Mouse (Mus musculus): ENCODE results near the gene Ptprd.

The Ptprd gene

DNA sequence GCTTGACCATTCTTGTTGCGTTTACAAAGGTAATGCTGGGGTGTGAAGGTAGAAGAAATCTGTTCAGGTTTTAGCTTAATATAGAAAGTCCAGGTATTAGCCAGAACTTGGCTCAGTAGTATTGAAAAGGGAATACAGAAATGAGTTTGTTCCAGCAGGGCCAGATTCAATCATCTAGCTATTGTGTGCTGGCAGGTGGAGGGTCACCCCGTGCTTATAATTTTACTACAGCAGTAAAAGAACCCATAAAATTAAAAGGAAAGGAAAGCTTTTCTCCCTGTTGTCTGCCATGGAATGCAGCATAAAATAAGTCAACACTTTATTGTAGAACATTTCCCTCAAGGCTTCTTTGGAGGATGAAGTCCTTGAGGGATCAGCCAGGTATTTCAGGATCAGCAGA is 1558.8 kb downstream of the Ptprd start:
- no peak for DNase-seq (ENCODE audit: low spot score in 2 of 2)

DNA sequence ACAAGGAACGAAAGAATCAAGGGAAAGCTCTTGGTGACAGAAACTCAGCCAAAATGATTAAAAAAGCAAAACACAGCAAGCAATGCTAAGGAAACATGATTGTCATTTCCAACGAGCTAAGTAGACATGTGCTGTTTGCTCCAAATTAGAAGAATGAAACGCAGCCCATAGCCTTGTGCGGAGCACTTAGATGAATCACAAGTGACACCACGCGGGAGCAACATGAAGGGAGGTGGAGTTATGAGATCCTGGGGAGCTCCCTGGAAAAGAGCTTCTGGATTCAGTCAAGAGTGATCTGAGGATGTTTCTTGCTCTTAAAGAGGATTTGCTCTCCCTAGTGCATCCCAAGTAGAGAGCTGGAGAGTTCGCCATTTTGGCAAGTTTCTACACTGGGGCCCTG is 1590.0 kb downstream of the Ptprd start:
- DNase-seq (ENCODE audit: low spot score in 2 of 2), result no peak

- DNase-seq (ENCODE audit: low spot score in 2 of 2), result no peak
Measured at GRCm38 (mm10) chr4:76616614-76617013, 1595.1 kb downstream of the Ptprd start.

DNA sequence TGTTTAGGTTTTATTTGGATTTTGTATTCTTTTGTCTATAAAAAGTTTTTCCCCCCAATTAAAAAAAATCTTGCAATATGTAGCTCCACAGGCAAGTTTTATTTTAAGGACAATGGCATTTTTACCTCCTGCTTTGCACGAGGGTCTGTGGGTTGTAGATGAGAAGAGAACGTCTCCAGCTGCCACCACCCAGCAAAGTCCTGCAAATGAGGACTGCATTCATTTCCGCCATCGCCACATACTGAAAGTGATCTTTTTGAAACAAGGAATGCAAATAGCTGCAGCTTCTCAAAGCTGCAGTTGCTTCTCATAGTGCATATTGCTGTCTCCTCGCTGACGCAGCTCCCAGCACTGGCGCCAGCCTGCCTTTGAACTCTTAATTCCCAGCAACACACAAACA is 1603.5 kb downstream of the Ptprd start:
- DNase-seq (ENCODE audit: low spot score in 2 of 2), result no peak

GRCm38 (mm10) chr4:76606808-76607207 is 1605.0 kb downstream of the Ptprd start:
- DNase-seq (ENCODE audit: low spot score in 2 of 2), result no peak

DNA sequence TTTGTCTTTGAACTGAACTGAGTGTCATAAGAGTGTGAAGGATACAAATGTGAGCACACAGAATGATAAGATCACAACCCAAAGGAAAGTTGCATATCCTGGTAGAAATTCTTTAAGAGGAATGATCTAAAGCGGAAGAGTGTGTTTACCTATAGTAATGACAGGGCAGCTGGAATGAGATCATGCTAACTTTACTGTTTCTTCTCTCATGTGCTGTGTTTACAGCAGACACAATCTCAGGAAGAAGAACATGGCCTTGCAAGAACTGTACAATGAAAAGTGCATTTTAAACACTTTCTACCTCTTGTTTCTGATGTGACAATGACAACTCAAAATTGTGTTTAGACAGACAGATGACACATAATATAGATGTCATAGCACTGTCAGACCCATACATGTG is 1621.0 kb downstream of the Ptprd start:
- DNase-seq (ENCODE audit: low spot score in 2 of 2), result no peak

- DNase-seq (ENCODE audit: low spot score in 2 of 2), result no peak
Measured at GRCm38 (mm10) chr4:76583025-76583424, 1628.7 kb downstream of the Ptprd start.

- DNase-seq (ENCODE audit: low spot score in 2 of 2), result no peak
Measured at GRCm38 (mm10) chr4:76566006-76566405, 1645.8 kb downstream of the Ptprd start.

GRCm38 (mm10) chr4:76541769-76542168 is 1670.0 kb downstream of the Ptprd start:
- no peak for DNase-seq (ENCODE audit: low spot score in 2 of 2)

- DNase-seq (ENCODE audit: low spot score in 2 of 2), result no peak
Measured at GRCm38 (mm10) chr4:76532926-76533325, 1678.8 kb downstream of the Ptprd start.

DNA sequence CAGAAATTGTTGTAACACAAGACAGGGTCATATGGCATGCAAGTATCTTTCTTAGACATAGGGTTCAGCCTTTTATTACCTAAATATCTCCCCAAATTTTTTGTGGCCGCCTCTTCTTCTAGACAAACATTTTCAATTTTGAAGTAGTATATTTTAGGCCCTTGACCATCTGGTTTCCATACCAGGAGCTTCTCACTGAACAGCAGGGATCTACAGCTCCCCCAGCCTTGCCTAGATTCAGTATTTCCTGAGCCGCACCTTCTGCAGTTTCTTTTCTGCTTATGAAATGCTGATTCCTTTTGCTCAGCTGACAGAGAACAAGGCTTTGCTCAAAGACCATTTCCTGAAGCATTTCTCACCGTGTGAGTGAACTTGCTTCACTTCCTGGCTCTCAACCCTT is 1686.5 kb downstream of the Ptprd start:
- no peak for DNase-seq (ENCODE audit: low spot score in 2 of 2)

- DNase-seq (ENCODE audit: low spot score in 2 of 2), result no peak
Measured at GRCm38 (mm10) chr4:76503279-76503601, 1708.5 kb downstream of the Ptprd start.

GRCm38 (mm10) chr4:76502575-76503278 is 1709.0 kb downstream of the Ptprd start:
- no peak for DNase-seq (ENCODE audit: low spot score in 2 of 2)

- DNase-seq (ENCODE audit: low spot score in 2 of 2), result no peak
Measured at GRCm38 (mm10) chr4:76485848-76486247, 1725.9 kb downstream of the Ptprd start.

DNA sequence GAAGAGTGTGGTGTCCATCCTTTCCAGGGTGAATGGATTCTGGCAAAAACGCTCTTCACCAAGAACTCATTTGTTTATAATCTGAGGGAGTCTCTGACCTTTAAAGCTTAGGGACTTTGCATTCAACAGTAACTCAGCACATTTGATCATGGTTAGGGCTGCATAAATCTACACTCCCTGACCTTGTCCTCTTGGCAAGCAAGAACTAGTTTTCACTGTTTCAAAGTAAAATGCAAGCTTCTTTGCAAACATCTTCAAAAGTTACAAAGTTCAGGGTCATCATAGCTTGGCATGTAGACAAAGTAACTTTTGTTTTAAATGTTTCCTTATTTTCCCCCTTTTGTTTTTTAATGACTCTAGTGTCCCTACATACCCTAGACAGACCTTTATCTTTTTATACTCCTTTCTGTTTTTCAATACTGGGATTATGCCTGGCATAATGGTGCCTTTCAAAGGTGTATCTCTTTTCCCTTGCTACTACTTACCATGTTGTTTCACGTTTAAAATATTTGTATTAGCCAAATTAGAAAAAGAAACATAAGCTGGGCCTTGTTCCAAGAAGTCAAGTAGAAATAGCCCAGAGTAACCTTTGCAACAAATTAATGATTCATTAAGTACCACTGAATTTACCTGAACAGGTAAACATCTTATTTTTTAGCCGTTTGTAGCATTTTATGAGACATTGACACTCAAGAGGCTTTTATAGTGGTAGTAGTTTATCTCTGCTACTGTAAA is 1743.2 kb downstream of the Ptprd start:
- DNase-seq (ENCODE audit: low spot score in 2 of 2), result no peak

DNA sequence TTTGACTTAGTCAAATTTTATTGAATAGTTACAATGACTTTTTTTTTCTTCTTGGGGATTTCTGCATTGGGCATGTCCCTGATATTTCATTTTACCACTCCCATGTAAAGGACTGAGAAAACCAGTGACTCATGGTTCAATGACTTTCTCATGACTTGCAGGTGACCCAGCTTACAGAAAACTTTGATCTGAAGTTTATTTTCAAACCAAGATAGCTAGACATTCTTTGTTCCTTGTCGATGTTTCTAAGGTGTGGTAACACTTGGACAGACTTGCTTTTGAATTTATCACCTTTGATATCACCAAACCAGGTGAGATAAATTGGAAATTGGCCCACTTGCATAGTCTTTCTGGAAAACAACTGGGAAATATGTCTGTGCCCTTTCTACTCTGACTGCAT is 1747.1 kb downstream of the Ptprd start:
- DNase-seq (ENCODE audit: low spot score in 2 of 2), result no peak

- no peak for DNase-seq (ENCODE audit: low spot score in 2 of 2)
Measured at GRCm38 (mm10) chr4:76461336-76461735, 1750.4 kb downstream of the Ptprd start.

GRCm38 (mm10) chr4:76460556-76460955 is 1751.2 kb downstream of the Ptprd start:
- no peak for DNase-seq (ENCODE audit: low spot score in 2 of 2)

- no peak for DNase-seq (ENCODE audit: low spot score in 2 of 2)
Measured at GRCm38 (mm10) chr4:76459621-76460020, 1752.1 kb downstream of the Ptprd start.

GRCm38 (mm10) chr4:76452286-76452685 is 1759.5 kb downstream of the Ptprd start:
- no peak for DNase-seq (ENCODE audit: low spot score in 2 of 2)

GRCm38 (mm10) chr4:76451019-76451552 is 1760.7 kb downstream of the Ptprd start:
- no peak for DNase-seq (ENCODE audit: low spot score in 2 of 2)

DNA sequence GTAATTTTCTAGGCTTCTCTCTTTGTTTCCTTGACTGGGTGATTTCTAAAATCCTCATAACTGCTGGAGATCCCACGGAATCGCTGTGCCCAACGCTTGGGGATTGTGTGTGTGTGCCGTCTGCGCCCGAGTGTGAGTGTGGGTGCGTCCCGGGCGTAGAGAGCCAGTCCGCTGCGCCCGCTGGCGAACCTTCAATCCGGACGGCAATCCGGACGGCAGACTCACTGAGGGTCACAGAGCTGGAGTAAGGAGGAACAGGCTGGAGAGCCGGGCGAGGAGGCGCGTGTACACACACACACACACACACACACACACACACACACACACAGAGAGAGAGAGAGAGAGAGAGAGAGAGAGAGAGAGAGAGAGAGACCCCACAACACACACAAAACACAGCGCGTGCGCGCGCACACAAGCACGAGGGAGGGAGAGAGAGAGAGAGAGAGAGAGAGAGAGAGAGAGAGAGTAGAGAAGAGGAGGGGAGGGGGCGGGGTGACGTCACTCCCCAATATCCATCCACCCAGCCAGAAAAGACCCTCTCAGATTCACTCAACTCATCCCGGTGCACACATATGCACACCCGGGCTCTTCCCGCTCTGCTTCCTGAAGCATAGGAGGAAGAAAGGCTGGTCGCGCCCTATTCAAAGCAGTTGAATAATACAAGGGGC is 1761.3 kb downstream of the Ptprd start:
- DNase-seq (ENCODE audit: low spot score in 2 of 2), result no peak
